Mouse (Mus musculus) layer of hippocampus, postnatal 14 days (tissue): Measurements from ENCODE around the gene Taar4. TPM values are rescaled to one million over a fixed set of nuclear protein-coding genes. Genes with fewer than 3 reads are reported as not detected.

ENCODE experiments used
- DNase-seq, 2 experiments: peaks; one replicate each; pipeline ENCODE4 v3.0.0; 2021 to 2022; ENCODE audit warnings: low spot score in 2 of 2, mixed read lengths in 1 of 2
- total RNA-seq, 2 experiments: library from RNA; stranded (reverse); gene quantifications; 2 replicates each; pipeline ENCODE4 v1.2.3; 2021

Taar4 gene
- total RNA-seq, 2 experiments from 2014 or later = not detected

GRCm38 (mm10) chr10:24006442-24006841 is 46.1 kb downstream of the Taar4 start:
- DNase-seq = no peak

GRCm38 (mm10) chr10:24007034-24007433 is 46.7 kb downstream of the Taar4 start:
- DNase-seq = no peak

GRCm38 (mm10) chr10:24008143-24008542 is 47.8 kb downstream of the Taar4 start:
- DNase-seq = no peak

Other genes with a start within 250 kb of the Taar4 start
- 100 to 1,000 TPM; 214 to 218 TPM for gene Rps12, start 173.2 kb upstream of the Taar4 start, total RNA-seq
- gene Slc18b1, start 163.5 kb upstream of the Taar4 start, total RNA-seq = 10 to 100 TPM; 24.7 to 30.8 TPM
- gene Vnn3, start 109.0 kb upstream of the Taar4 start, total RNA-seq = under 1 TPM in 1 of 2 experiments, not detected in 1; 0.21 TPM
- under 1 TPM; 0.14 to 0.25 TPM for gene Vnn1, start 65.8 kb upstream of the Taar4 start, total RNA-seq
- gene Taar1, start 40.1 kb upstream of the Taar4 start, total RNA-seq = not detected
- not detected for gene Taar2, start 21.9 kb upstream of the Taar4 start, total RNA-seq
- not detected for gene Taar3, start 10.9 kb upstream of the Taar4 start, total RNA-seq
- not detected for gene Taar5, start 10.2 kb downstream of the Taar4 start, total RNA-seq
- not detected for gene Taar6, start 25.2 kb downstream of the Taar4 start, total RNA-seq
- not detected for gene Taar7a, start 33.0 kb downstream of the Taar4 start, total RNA-seq
- not detected for gene Taar7b, start 39.4 kb downstream of the Taar4 start, total RNA-seq
- not detected for gene Taar7d, start 66.7 kb downstream of the Taar4 start, total RNA-seq
- not detected for gene Taar7e, start 77.1 kb downstream of the Taar4 start, total RNA-seq
- gene Taar7f, start 89.0 kb downstream of the Taar4 start, total RNA-seq = not detected
- not detected for gene Taar8a, start 116.0 kb downstream of the Taar4 start, total RNA-seq
- not detected for gene Taar8b, start 131.8 kb downstream of the Taar4 start, total RNA-seq
- gene Taar8c, start 141.4 kb downstream of the Taar4 start, total RNA-seq = not detected
- gene Taar9, start 149.0 kb downstream of the Taar4 start, total RNA-seq = not detected
- gene Stx7, start 188.8 kb downstream of the Taar4 start, total RNA-seq = 100 to 1,000 TPM; 122 to 129 TPM